Mouse (Mus musculus) cerebellum, adult 18-20 months (tissue): ENCODE results near the gene Podxl2.

Experiments
- DNase-seq, 2 experiments: peaks; one replicate each; pipeline ENCODE4 v3.0.0; 2021

Gene Podxl2

GRCm38 (mm10) chr6:88886417-88886967 lies 11.6 kb upstream of the Podxl2 start:
- DNase-seq = no peak

- no peak for DNase-seq
Observed at GRCm38 (mm10) chr6:88885644-88886416, 11.0 kb upstream of the Podxl2 start.

DNA sequence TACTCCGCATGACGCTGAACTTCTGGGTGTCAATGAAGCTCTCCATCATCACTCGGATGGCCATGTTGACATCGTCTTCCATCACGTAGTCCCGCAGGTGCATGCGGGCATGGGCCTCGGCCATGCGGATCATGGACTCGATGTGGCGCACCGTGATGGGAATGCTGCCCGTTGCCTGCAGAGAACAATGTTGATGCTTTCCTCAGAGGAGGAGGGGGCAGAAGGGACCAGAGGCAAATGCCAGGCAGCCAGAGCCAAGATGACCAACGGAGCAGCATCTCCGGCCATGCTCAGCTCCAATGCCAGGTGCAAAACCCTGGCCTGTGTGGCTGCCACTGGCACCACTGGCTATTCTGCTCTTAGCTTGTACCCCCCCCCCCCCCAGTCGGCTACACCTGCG lies 9.8 kb upstream of the Podxl2 start:
- no peak for DNase-seq

GRCm38 (mm10) chr6:88884195-88884594 lies 9.4 kb upstream of the Podxl2 start:
- DNase-seq = no peak

- DNase-seq = no peak
Observed at GRCm38 (mm10) chr6:88881334-88881733, 6.5 kb upstream of the Podxl2 start.

DNA sequence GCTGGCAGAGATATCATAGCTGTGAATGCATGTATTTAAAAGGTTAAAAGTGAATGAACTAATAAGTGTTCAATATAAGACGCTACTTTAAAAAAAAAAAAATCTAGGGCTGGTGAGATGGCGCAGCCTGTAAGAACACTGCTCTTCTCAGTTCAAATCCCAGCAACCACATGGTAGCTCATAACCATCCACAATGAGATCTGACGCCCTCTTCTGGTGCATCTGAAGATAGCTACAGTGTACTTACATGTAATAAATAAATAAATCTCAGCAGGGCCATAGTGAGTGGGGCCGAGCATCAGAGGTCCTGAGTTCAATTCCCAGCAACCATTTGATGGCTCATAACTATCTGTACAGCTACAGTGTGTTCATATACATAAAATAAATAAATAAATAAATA lies 4.6 kb upstream of the Podxl2 start:
- DNase-seq = no peak

DNA sequence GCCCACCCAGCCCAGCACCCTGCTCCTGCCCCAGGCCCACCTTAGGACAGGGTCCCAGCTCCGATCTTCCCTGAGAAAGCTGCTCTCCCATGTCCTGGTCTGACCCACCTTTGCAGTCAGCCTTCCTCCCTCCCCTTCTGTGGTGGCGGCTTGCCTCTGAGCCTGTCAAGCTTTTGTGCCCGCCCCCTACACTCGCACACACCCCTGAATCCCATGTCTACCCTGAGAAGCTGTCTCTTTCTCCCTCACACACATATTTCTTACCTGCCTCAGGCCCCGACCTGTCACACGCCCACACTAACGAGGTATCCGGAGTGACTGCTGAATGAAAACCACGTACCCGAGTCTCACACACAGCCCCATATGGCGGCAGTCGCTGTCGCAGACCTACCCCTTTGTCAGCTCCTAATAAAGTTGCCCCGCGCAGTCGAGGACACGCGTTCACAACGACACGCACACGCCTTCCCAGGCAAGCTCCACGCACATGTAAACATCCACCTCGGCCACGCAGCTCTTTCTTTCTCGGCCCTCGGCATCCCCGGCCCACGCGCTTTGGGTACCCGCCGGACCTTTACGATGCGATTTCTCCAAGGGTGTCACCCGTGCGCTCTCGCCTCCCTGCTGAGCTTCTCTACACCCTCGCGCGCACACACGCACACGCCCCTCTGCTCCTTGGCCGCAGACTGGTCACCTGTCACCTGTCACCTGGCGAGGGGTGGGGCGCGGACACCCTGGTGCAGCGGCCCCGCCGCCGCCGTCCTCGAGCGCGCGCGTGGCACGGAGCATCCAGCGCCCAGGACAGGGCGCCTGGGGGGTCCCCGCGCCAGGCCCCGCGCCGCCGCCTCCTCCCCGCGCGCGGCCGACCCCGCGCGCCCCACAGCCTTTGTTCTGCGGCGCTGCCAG lies 628 bp downstream of the Podxl2 start:
- peak; percentile 62 to 71 for DNase-seq

DNA sequence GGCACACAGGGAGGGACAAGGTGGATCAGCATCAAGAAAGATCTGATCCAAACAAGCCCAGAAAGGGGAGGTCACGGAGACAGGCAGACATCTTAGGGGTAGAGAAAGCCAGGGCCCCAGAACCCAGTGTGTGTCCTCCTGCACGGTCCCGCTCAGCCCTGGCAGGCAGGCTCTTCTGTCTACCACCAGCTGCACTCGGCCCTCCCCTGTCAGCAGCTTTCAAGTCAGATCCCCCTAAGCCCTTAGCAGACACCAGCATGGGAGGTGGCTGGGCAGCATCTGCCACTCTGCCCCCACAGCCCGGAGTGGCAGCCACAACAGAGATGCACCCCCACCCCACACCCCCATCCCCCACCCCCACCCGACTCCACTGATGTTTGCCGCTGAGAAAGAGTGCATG lies 2.0 kb downstream of the Podxl2 start:
- DNase-seq = peak in 1 of 2 experiments; percentile 32

- DNase-seq = peak; percentile 57 to 63
Observed at GRCm38 (mm10) chr6:88871546-88871945, 3.3 kb downstream of the Podxl2 start.

DNA sequence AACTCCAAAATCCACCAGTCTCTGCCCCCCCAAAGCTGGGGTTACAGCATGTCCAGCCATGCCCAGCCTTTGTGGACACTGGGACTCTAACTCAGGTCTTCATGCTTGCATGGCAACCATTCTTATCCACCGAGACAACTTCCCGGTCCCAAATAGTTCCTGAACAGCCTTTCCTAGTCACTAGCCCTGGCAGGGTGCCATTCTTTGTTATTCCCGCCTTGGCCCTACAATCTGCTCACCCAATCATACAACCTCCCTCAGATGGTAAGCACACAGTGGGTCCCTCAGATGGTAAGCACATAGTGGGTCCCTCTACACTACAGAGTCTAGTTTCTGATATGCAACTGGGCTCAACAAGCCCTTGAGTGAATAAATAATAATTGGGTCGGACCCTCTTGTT lies 4.2 kb downstream of the Podxl2 start:
- DNase-seq = peak; percentile 58 to 60

DNA sequence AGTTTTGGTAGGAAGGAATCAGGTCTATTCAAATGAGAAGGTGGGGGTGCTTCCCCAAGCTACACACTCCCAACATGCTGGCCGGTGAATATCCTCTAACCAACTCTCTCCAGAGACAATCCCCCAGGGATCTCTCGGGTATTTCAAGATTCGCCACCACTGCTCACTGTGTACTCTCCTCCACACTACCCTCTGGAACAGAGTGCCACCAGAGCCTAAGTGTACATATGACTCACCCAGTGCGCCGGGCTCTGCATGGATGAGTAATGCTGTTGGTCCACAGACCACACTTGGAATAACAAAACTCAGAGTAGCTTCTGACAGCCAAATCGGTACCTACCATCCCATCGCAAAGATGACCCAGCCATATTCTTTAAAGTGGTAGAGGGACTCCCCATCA lies 5.4 kb downstream of the Podxl2 start:
- DNase-seq = no peak

DNA sequence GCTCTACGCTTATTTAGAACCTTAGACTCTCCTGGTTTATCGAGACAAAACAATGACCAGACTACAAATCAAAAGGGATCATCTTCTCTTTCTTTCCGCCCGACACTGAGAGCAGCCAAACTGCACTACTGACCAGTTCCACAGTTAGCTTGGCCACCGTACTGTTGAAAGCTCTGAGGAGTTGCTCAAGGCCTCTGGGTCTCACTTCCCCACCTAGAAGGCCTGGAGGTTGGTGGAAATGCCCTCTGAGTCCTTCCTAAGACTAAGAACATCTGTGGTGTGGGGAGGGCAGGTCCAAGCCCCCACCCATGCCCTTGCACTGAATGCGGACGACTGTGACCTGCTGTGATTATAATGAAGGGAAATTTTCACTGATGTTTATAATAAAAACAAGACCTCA lies 9.1 kb downstream of the Podxl2 start:
- no peak for DNase-seq

DNA sequence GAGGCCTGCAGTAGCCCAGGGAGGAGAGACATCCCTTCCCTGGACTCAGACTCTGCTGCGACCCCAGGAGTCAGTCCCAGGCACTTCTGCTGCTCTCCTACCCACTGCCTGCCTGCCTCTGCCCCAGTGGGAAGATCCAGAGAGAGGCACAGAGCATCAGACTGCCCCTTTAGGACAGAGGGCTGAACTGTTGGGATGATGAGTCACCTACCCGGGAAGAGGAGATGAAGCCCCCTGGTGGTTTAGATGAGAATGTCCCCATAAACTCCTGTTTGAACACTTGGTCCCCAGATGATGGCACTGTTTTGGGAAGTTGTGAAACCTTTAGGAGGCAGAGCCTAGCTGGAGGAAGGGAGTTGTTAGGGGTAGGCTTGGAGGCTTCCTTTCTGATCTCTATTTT lies 13.9 kb downstream of the Podxl2 start:
- DNase-seq = no peak

DNA sequence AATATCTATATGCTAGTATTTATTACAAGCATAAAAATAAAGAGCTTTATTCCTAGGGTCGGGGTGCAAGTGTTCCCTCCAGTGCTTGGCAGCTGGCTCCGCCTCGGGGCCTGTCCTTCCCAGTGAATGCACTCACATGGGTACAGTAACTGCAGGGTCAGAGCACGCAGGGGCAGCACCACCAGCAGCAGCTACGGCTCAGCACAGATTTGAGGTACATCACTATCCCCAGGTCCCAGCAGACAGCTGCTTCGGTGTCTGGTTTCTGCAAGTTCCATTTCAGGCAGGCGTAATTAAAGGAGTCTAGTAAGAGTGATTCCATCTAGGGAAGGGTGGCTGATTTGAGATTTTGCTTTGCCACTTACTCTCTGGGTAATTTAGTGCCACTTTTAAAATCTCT lies 16.5 kb downstream of the Podxl2 start:
- DNase-seq = no peak

GRCm38 (mm10) chr6:88857830-88858229 lies 17.0 kb downstream of the Podxl2 start:
- DNase-seq = no peak

DNA sequence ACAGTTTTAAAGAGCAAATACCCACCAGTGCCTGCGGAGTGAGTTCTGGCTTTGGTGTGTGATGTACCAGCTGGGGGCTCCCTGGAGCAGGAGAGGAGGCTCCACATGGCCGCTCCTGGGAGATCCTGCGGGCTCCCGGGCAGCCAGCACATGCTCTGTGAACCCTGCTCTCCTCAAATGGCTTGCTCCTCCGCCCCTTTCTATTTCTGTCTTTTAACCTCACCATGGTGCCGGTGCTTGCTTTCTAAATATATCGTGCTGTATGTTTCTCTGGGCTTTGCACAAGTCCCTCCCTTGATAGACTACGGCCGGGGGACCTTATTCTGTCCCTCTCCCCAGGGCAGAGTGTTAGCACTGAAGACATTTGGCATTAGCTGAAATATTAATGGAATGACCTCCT lies 17.6 kb downstream of the Podxl2 start:
- peak; percentile 78 to 83 for DNase-seq

- peak; percentile 74 to 86 for DNase-seq
Observed at GRCm38 (mm10) chr6:88855636-88856035, 19.2 kb downstream of the Podxl2 start.

DNA sequence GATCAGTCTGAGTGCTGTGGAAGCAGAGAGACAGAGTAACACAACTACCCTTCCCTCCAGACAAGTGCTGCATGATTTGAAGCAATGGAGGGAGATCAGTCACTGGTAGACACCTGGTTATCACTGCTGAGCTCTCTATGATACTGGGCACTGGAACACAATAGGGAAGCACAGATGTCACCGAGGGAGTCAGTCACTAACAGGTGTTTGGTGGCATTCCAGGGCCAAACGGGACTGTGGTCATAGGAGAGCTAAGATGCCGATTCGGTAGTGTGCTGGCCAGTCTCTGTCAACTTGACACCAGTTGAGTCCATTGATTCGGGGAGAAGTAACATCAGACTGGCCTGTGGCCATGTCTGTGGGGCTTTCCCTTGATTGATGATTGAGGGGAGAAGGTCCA lies 20.3 kb downstream of the Podxl2 start:
- no peak for DNase-seq

- peak in 1 of 2 experiments; percentile 57 for DNase-seq
Observed at GRCm38 (mm10) chr6:88850034-88850433, 24.8 kb downstream of the Podxl2 start.

GRCm38 (mm10) chr6:88849270-88849669 lies 25.6 kb downstream of the Podxl2 start:
- peak in 1 of 2 experiments; percentile 64 for DNase-seq

DNA sequence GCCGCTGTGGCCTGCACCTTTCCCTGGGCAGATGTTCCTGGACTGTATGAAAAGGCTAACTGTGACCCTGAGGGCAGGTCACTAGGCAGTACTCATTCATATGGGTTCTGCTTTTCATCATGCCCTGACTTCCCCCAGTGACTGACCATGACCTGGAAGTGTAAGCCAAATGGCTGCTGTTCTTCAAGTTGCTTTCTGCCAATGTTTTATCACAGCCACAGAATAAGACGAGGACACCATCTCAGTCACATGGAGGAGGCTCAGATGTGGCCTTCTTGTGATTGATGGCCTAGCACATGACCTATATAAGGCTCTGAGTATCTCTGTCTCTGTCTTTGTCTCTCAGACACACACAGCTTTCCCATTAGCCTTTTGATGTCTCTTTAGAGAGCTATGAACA lies 27.3 kb downstream of the Podxl2 start:
- no peak for DNase-seq

- no peak for DNase-seq
Observed at GRCm38 (mm10) chr6:88844901-88845565, 29.8 kb downstream of the Podxl2 start.
